Mouse (Mus musculus) subcutaneous adipose tissue, adult 2 months (tissue): ENCODE results near the gene Neurl4. TPM values are rescaled to one million over a fixed set of nuclear protein-coding genes. Genes with fewer than 3 reads are reported as not detected.

Source experiments
- polyA plus RNA-seq: library from polyadenylated mRNA; depleted of rRNA; stranded (reverse); fragments of >200 nt; gene quantifications from 2 replicates; pipeline ENCODE4 v1.2.3, GENCODE M21; 2012; ENCODE audit warnings: low replicate concordance; rRNA removed

The Neurl4 gene
- 40.1 and 69.0 TPM in 2 replicates for polyA plus RNA-seq

GRCm38 (mm10) chr11:69900471-69901405 lies at the start of gene Neurl4, which contains the start of gene 2810408A11Rik:
Gene Neurl4, plus strand, starts transcription at chr11:69901072.
Gene 2810408A11Rik, minus strand, starts transcription at chr11:69900987.

DNA sequence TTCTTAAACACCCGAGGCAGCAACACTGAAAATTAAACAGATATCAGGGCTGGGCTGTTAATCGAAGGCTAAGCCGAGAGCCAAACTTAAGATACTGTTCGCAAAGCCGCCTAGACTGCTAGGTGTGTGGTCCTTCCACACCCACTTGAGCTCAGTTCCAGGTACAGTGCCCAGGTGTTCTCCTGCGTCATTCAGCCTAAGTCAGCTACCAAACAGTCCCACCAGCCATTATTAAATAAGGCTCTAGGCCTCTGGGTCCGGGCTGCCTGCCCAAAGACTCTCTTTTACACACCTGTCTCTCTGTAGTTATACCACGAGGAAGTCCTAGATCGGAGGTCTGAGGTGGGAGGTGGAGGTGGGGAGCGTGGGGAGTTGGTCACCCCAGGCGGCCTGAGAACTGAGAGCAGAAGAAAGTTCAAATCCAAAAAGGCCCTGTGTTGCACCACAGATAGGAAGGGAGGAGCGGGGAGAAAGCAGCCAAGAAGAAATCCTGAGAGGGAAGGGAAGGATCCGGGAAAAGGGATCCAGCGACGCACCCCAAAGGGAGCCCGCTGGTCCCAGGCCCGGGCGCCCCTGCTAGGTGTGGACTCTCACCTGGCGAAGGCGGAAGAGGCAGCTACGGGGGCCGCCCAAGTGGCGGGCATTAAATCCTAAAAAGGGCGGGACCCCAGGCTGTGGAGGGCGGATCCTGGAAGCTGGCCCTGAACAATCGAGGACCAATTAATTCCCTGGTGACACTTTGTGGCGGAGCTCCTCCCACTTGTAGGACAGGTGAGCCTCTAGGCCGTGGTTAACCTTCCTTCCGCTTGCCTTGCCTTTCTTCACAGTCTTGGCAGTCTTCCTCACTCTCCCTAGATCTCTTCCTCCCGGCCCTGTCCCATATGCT lies 42.5 kb upstream of the Neurl4 start, which contains the start of gene Tnk1:
Gene Tnk1 (minus strand): TSS at position 618 of the 886 bp plus-strand sequence.

DNA sequence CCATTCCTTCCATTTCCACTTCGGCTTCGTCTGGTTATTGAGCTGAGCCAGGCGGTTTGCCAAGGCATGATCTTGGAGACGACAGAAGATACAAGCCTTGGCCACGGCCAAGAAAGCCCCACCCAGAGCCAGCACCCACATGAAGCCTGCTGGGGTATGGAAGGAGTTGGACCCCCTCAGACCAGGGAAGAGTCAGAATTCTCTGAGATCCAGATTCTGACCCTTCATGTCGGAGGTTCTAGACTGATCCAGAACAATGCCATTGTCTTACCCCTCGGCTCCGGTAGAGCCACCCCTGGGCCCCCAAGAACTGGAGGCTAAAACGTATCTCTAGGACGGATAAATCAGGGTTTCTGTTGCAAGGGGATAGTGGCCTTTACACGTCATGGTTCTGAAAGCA lies 23.0 kb upstream of the Neurl4 start, which contains the start of gene Tmem95:
Gene Tmem95 (minus strand): TSS at position 141 of the 400 bp plus-strand sequence.

GRCm38 (mm10) chr11:69880853-69881603 lies 19.8 kb upstream of the Neurl4 start, which contains the start of gene Kctd11:
Gene Kctd11, minus strand, starts transcription at chr11:69881406.

DNA sequence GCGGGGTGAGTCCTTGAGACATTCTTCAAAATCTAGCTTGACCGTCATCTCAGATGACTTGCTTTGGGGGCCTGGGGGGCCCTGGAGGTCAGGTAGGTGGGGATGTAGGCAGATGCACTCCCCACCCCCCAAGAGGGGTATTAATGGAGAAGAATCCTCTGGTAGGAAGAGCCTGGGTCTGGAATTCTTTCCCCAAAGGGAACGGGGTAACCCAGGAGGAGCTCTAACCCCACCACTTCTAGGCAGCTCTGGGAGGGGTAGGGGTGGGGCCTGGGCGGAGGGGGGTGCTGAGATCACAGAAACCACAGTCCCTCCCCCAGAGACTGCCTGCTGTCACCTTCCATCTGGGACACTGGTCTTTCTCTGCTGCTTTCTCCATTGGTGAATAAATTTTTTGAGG lies 5.6 kb upstream of the Neurl4 start, which contains the start of gene Acap1:
Gene Acap1 (minus strand): TSS at position 249 of the 400 bp plus-strand sequence.

DNA sequence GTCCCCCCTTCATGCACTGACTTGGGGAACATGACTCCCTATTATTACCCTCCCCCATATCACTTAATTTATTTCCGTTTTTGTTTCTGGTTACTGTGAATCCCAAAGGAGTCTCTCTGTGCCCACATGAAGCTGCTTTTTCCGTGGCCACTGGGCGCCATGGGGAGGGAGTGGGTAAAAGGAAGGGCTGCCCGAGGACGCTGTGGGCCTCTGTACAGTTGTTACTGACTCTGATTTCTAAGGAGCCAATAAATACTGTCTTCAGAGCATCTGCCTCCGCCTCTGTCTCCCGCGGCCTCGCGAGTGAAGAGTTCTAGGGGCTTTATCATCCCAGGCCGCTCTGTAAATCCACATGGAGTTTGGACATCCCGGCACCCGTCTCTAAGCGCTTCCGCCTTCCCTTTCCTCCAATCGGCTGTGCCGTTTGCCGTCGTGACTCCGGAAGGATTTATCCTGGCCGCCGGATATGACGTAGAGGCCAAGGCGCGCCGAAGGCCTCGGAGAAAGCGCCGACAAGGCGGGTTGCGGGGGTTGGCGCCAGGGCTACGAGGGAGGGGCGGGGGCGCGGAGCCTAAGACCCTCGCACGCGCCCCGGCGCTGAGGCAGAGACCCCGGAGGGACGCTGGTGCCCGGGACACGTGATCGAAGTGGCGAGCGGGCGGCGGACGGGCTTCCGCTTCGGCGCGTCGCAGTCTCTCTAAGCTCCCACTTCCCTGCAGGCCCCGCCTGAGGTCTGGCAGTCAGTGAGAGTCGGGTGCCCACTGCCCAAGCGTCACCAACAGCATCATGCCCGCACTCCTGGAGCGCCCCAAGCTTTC lies 12.9 kb downstream of the Neurl4 start, which contains the start of gene Gps2:
Gene Gps2 (plus strand): TSS at position 335 of the 818 bp plus-strand sequence.

DNA sequence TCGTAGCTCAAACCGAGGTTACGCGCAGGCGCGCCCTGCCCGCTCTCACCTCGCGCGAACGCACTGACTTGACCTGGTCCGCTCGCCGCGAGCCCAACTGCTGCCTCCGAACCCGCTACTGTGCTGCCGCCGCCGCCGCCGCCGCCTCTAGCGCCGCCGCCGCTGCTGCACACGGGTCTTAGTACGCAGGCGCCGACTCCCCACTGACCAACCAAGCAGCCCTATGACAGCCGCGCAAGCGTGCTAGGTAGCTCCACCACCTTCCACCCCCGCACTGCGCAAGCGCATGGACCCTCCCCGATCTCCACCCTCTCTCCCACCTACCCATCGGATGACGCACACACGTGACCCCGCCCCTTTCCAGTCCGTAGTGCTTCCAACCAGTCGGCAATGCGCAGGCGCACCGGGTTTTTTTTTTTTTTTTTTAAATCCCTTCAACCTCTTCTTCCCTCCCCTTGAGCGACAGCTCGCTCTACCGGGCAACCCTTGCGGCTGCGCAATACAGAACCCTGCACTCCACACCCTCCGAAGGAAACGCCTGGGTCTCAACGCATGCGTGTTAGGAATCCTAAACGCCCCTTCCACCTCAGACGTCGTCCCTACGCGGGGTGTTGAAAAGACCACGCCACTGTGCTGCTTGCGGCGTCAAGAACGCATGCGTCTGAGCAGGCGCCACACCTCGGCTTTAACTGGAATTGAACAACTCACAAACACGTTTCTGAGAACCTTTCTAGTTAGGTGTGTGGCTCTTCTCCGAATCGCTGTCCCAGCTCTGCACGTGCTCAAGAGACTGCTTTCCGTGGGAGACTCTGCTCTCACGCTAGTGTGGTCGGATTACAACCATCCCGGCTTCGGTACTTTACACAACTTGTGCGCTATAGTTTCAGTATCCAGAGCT lies 20.5 kb downstream of the Neurl4 start, which contains the start of gene Eif5a:
Gene Eif5a (minus strand): TSS at position 845 of the 898 bp plus-strand sequence.

GRCm38 (mm10) chr11:69935137-69935879 lies 34.4 kb downstream of the Neurl4 start, which contains the start of gene Ybx2:
Gene Ybx2, plus strand, starts transcription at chr11:69935796.

GRCm38 (mm10) chr11:69948066-69948762 lies 47.3 kb downstream of the Neurl4 start, which contains the start of gene Slc2a4:
Gene Slc2a4, minus strand, starts transcription at chr11:69948188.

Other genes with a start within 250 kb of the Neurl4 start
- gene Sox15, start 245.8 kb upstream of the Neurl4 start, polyA plus RNA-seq: 0.15 and 0.24 TPM in 2 replicates
- gene Mpdu1, start 238.4 kb upstream of the Neurl4 start, polyA plus RNA-seq: 144 and 237 TPM in 2 replicates
- gene Cd68, start 234.9 kb upstream of the Neurl4 start, polyA plus RNA-seq: 56.3 and 61.7 TPM in 2 replicates
- gene Eif4a1, start 228.6 kb upstream of the Neurl4 start, polyA plus RNA-seq: 319 and 587 TPM in 2 replicates
- gene Senp3, start 219.0 kb upstream of the Neurl4 start, polyA plus RNA-seq: 85.1 and 101 TPM in 2 replicates
- 6.3 and 13.6 TPM in 2 replicates for gene Tnfsf13, start 215.3 kb upstream of the Neurl4 start, polyA plus RNA-seq
- gene Tnfsf12, start 205.2 kb upstream of the Neurl4 start, polyA plus RNA-seq: 46.0 and 77.8 TPM in 2 replicates
- 9.8 and 12.9 TPM in 2 replicates for gene Tnfsfm13, start 205.0 kb upstream of the Neurl4 start, polyA plus RNA-seq
- gene Polr2a, start 142.4 kb upstream of the Neurl4 start, polyA plus RNA-seq: 15.1 and 47.7 TPM in 2 replicates
- 0.10 and 0.21 TPM in 2 replicates for gene Slc35g3, start 139.1 kb upstream of the Neurl4 start, polyA plus RNA-seq
- 44.2 and 58.0 TPM in 2 replicates for gene Zbtb4, start 135.2 kb upstream of the Neurl4 start, polyA plus RNA-seq
- 15.3 and 30.1 TPM in 2 replicates for gene Chrnb1, start 105.1 kb upstream of the Neurl4 start, polyA plus RNA-seq
- gene Fgf11, start 99.2 kb upstream of the Neurl4 start, polyA plus RNA-seq: 9.8 and 16.7 TPM in 2 replicates
- gene Tmem102, start 95.4 kb upstream of the Neurl4 start, polyA plus RNA-seq: 0.16 and 7.0 TPM in 2 replicates
- not detected in 2 replicates for gene Gm39566, start 85.8 kb upstream of the Neurl4 start, polyA plus RNA-seq
- gene Spem2, start 82.6 kb upstream of the Neurl4 start, polyA plus RNA-seq: not detected in 2 replicates
- gene Spem1, start 78.9 kb upstream of the Neurl4 start, polyA plus RNA-seq: 0.31 TPM in 1 of 2 replicates, not detected in the other
- gene Nlgn2, start 63.3 kb upstream of the Neurl4 start, polyA plus RNA-seq: 21.2 and 76.1 TPM in 2 replicates
- 256 and 336 TPM in 2 replicates for gene Tmem256, start 62.6 kb upstream of the Neurl4 start, polyA plus RNA-seq
- gene Plscr3, start 54.7 kb upstream of the Neurl4 start, polyA plus RNA-seq: 134 and 164 TPM in 2 replicates
- gene Tnk1, start 42.3 kb upstream of the Neurl4 start, polyA plus RNA-seq: 5.0 and 6.3 TPM in 2 replicates
- not detected in 2 replicates for gene Tmem95, start 23.1 kb upstream of the Neurl4 start, polyA plus RNA-seq
- 9.5 and 11.7 TPM in 2 replicates for gene Kctd11, start 19.7 kb upstream of the Neurl4 start, polyA plus RNA-seq
- gene Acap1, start 5.5 kb upstream of the Neurl4 start, polyA plus RNA-seq: 3.5 and 5.1 TPM in 2 replicates
- gene 2810408A11Rik, start 85 bp upstream of the Neurl4 start, polyA plus RNA-seq: 0.82 and 2.1 TPM in 2 replicates
- 74.4 and 90.7 TPM in 2 replicates for gene Gps2, start 12.8 kb downstream of the Neurl4 start, polyA plus RNA-seq
- 533 and 726 TPM in 2 replicates for gene Eif5a, start 20.9 kb downstream of the Neurl4 start, polyA plus RNA-seq
- 8.7 and 20.8 TPM in 2 replicates for gene Ybx2, start 34.7 kb downstream of the Neurl4 start, polyA plus RNA-seq
- 205 and 344 TPM in 2 replicates for gene Slc2a4, start 47.1 kb downstream of the Neurl4 start, polyA plus RNA-seq
- gene Cldn7, start 63.7 kb downstream of the Neurl4 start, polyA plus RNA-seq: 0.49 and 65.8 TPM in 2 replicates
- gene Ctdnep1, start 80.1 kb downstream of the Neurl4 start, polyA plus RNA-seq: 106 and 148 TPM in 2 replicates
- 95.6 and 101 TPM in 2 replicates for gene Elp5, start 81.4 kb downstream of the Neurl4 start, polyA plus RNA-seq
- gene Gabarap, start 90.1 kb downstream of the Neurl4 start, polyA plus RNA-seq: 566 and 640 TPM in 2 replicates
- 17.1 and 38.9 TPM in 2 replicates for gene Phf23, start 94.7 kb downstream of the Neurl4 start, polyA plus RNA-seq
- 9.4 and 27.1 TPM in 2 replicates for gene Dvl2, start 99.5 kb downstream of the Neurl4 start, polyA plus RNA-seq
- gene Acadvl, start 114.3 kb downstream of the Neurl4 start, polyA plus RNA-seq: 153 and 251 TPM in 2 replicates
- gene Dlg4, start 115.9 kb downstream of the Neurl4 start, polyA plus RNA-seq: 16.9 and 56.2 TPM in 2 replicates
- 0.13 and 0.24 TPM in 2 replicates for gene Asgr1, start 153.0 kb downstream of the Neurl4 start, polyA plus RNA-seq
- 1.3 and 5.5 TPM in 2 replicates for gene Asgr2, start 191.6 kb downstream of the Neurl4 start, polyA plus RNA-seq
- gene Mgl2, start 229.3 kb downstream of the Neurl4 start, polyA plus RNA-seq: 25.4 and 35.8 TPM in 2 replicates